Mouse (Mus musculus) intestine, embryonic 14.5 days (tissue): ENCODE measurements around the gene Epor. TPM values are rescaled to one million over a fixed set of nuclear protein-coding genes. Genes with fewer than 3 reads are reported as not detected.
A peak's percentile ranks its signal among the peaks of the same experiment; 100 is the strongest.

ENCODE experiments used
- ATAC-seq: fragments of 200-750 bp; cut with Nextera tagmentation; replicated peaks from 2 replicates; pipeline ENCODE4 v1.8.0; 2017; ENCODE audit warnings: low read depth, moderate number of reproducible peaks, moderate TSS enrichment, moderate library complexity; ENCODE audit not compliant: low FRiP score, low TSS enrichment
- DNase-seq: peaks from one replicate; pipeline ENCODE4 v3.0.0-alpha.2; 2018; ENCODE audit warnings: low spot score
- H3K27ac ChIP-seq: fragments of 300-500 bp; sonication (generic); 2 replicates; pipeline ENCODE4 v1.5.1; 2014; ENCODE audit warnings: low read depth, mild to moderate bottlenecking, control low read depth
- H3K27me3 ChIP-seq: fragments of 300-500 bp; sonication (generic); replicated peaks from 2 replicates; pipeline ENCODE4 v1.6.1; 2014; ENCODE audit warnings: low read length, control low read depth; ENCODE audit not compliant: control insufficient read depth, insufficient read depth
- H3K36me3 ChIP-seq: fragments of 300-500 bp; sonication (generic); 2 replicates; pipeline ENCODE4 v1.6.1; 2014; ENCODE audit warnings: low read length, control low read depth; ENCODE audit not compliant: control insufficient read depth, insufficient read depth
- H3K4me1 ChIP-seq: fragments of 300-500 bp; sonication (generic); replicated peaks from 2 replicates; pipeline ENCODE4 v1.6.1; 2014; ENCODE audit warnings: low read length, control low read depth, mixed read lengths; ENCODE audit not compliant: control insufficient read depth, insufficient read depth
- H3K4me2 ChIP-seq: fragments of 300-500 bp; sonication (generic); 2 replicates; pipeline ENCODE4 v1.6.1; 2014; ENCODE audit warnings: low read length
- H3K4me3 ChIP-seq: fragments of 300-500 bp; sonication (generic); 2 replicates; pipeline ENCODE4 v1.5.1; 2014; ENCODE audit warnings: low read depth, low read length, control low read depth, mixed read lengths
- H3K9ac ChIP-seq: fragments of 300-500 bp; sonication (generic); 2 replicates; pipeline ENCODE4 v1.6.1; 2014; ENCODE audit warnings: mild to moderate bottlenecking, low read length
- H3K9me3 ChIP-seq: fragments of 300-500 bp; sonication (generic); 2 replicates; pipeline ENCODE4 v1.6.1; 2016; ENCODE audit warnings: low read length, control low read depth; ENCODE audit not compliant: control insufficient read depth
- WGBS: fragments of 180-500 bp; shearing (Covaris S2); extraction: QIAGEN DNeasy Blood & Tissue Kit; methylation state at CpG from one replicate; pipeline ENCODE4 v1.1.7; 2014; 5-methylcytosine and 5-hydroxymethylcytosine counted together
- polyA plus RNA-seq: library from polyadenylated mRNA; unstranded; fragments of >200 nt; fragmentation: Nextera tagmentation; extraction: Ambion mirVana; gene quantifications from 2 replicates; pipeline ENCODE4 v1.2.1, GENCODE M21; 2014

Epor gene
- polyA plus RNA-seq, 1 experiment from 2014 or later: 4.2 TPM

GRCm38 (mm10) chr9:21977972-21978371 lies 14.7 kb upstream of the Epor start:
- H3K27ac ChIP-seq: no peak overlapping the region
- H3K9ac ChIP-seq: no peak overlapping the region
- no peaks in the 10 kb centered on the region for H3K36me3 ChIP-seq
- no peak overlapping the region for H3K4me3 ChIP-seq
- H3K4me1 ChIP-seq: no peaks in the 10 kb centered on the region
- H3K9me3 ChIP-seq: no peaks in the 10 kb centered on the region
- ATAC-seq (no peak), DNase-seq (peak; percentile 72)
- no peaks in the 10 kb centered on the region for H3K27me3 ChIP-seq
- 18% methylated on average over 2 of the region's 2 CpGs for WGBS
- H3K4me2 ChIP-seq: no peak overlapping the region

GRCm38 (mm10) chr9:21977331-21977730 lies 14.0 kb upstream of the Epor start:
- Histone ChIP-seq H3K27ac (no peak overlapping the region), H3K4me2 (no peak overlapping the region), H3K9me3 (no peaks in the 10 kb centered on the region), H3K4me3 (no peak overlapping the region), H3K4me1 (no peaks in the 10 kb centered on the region), H3K27me3 (no peaks in the 10 kb centered on the region), H3K9ac (no peak overlapping the region), H3K36me3 (no peaks in the 10 kb centered on the region)
- DNase-seq (no peak), ATAC-seq (no peak)
- 90% methylated on average over 5 of the region's 5 CpGs for WGBS

- H3K36me3 ChIP-seq: no peaks in the 10 kb centered on the region
- H3K9me3 ChIP-seq: no peaks in the 10 kb centered on the region
- DNase-seq (no peak), ATAC-seq (no peak)
- H3K4me3 ChIP-seq: no peak overlapping the region
- no peaks in the 10 kb centered on the region for H3K27me3 ChIP-seq
- H3K27ac ChIP-seq: no peak overlapping the region
- no peak overlapping the region for H3K4me2 ChIP-seq
- H3K9ac ChIP-seq: no peak overlapping the region
- H3K4me1 ChIP-seq: no peaks in the 10 kb centered on the region
- WGBS: 87% methylated on average over 10 of the region's 10 CpGs
Measured at GRCm38 (mm10) chr9:21976626-21977175, 13.4 kb upstream of the Epor start.

GRCm38 (mm10) chr9:21969304-21969703 lies 6.0 kb upstream of the Epor start:
- H3K4me1 ChIP-seq: no peaks in the 10 kb centered on the region
- no peak overlapping the region for H3K9ac ChIP-seq
- WGBS: 88% methylated on average over 4 of the region's 4 CpGs
- no peak overlapping the region for H3K27ac ChIP-seq
- H3K4me3 ChIP-seq: no peak overlapping the region
- no peaks in the 10 kb centered on the region for H3K9me3 ChIP-seq
- H3K36me3 ChIP-seq: no peaks in the 10 kb centered on the region
- ATAC-seq (no peak), DNase-seq (no peak)
- H3K27me3 ChIP-seq: no peaks in the 10 kb centered on the region
- no peak overlapping the region for H3K4me2 ChIP-seq

GRCm38 (mm10) chr9:21968883-21969282 lies 5.6 kb upstream of the Epor start:
- WGBS: 51% methylated on average over 6 of the region's 6 CpGs
- Histone ChIP-seq H3K36me3 (no peaks in the 10 kb centered on the region), H3K4me2 (no peak overlapping the region), H3K9me3 (no peaks in the 10 kb centered on the region), H3K4me1 (no peaks in the 10 kb centered on the region), H3K9ac (no peak overlapping the region), H3K27ac (no peak overlapping the region), H3K27me3 (no peaks in the 10 kb centered on the region), H3K4me3 (no peak overlapping the region)
- DNase-seq: no peak
- no peak for ATAC-seq

- Histone ChIP-seq H3K27me3 (peaks cover 43% of the 10 kb centered on the region), H3K9ac (no peak overlapping the region; the same call in 1 of the 2 replicates), H3K27ac (no peak overlapping the region), H3K4me2 (peak overlapping the region; percentile 88), H3K4me1 (peaks cover 15% of the 10 kb centered on the region; the same call in 1 of the 2 replicates), H3K4me3 (peak overlapping the region; percentile 42), H3K9me3 (no peaks in the 10 kb centered on the region), H3K36me3 (no peaks in the 10 kb centered on the region)
- WGBS: 3% methylated on average over 34 of the region's 34 CpGs
- ATAC-seq (peak; percentile 79), DNase-seq (peak; percentile 75)
Measured at GRCm38 (mm10) chr9:21962416-21963059, 768 bp downstream of the Epor start.

GRCm38 (mm10) chr9:21962010-21962409 lies 1.3 kb downstream of the Epor start:
- H3K36me3 ChIP-seq: no peaks in the 10 kb centered on the region
- no peak for ATAC-seq
- peak overlapping the region; percentile 42 for H3K4me3 ChIP-seq
- H3K4me2 ChIP-seq: peak overlapping the region; percentile 88
- no peak overlapping the region; the same call in 1 of the 2 replicates for H3K9ac ChIP-seq
- DNase-seq: peak; percentile 56
- under 1% methylated on average over 15 of the region's 15 CpGs for WGBS
- H3K27me3 ChIP-seq: peaks cover 43% of the 10 kb centered on the region
- H3K4me1 ChIP-seq: peaks cover 15% of the 10 kb centered on the region; the same call in 1 of the 2 replicates
- no peaks in the 10 kb centered on the region for H3K9me3 ChIP-seq
- no peak overlapping the region for H3K27ac ChIP-seq

GRCm38 (mm10) chr9:21961366-21961980 lies 1.8 kb downstream of the Epor start:
- H3K4me1 ChIP-seq: peaks cover 15% of the 10 kb centered on the region; the same call in 1 of the 2 replicates
- peak overlapping the region; percentile 88 for H3K4me2 ChIP-seq
- peaks cover 43% of the 10 kb centered on the region for H3K27me3 ChIP-seq
- peak overlapping the region; percentile 42 for H3K4me3 ChIP-seq
- no peaks in the 10 kb centered on the region for H3K9me3 ChIP-seq
- no peaks in the 10 kb centered on the region for H3K36me3 ChIP-seq
- no peak for ATAC-seq
- H3K9ac ChIP-seq: no peak overlapping the region
- DNase-seq: no peak
- 1% methylated on average over 35 of the region's 35 CpGs for WGBS
- no peak overlapping the region for H3K27ac ChIP-seq
